Mouse (Mus musculus): ENCODE measurements around the gene Adam29.

Adam29 gene

DNA sequence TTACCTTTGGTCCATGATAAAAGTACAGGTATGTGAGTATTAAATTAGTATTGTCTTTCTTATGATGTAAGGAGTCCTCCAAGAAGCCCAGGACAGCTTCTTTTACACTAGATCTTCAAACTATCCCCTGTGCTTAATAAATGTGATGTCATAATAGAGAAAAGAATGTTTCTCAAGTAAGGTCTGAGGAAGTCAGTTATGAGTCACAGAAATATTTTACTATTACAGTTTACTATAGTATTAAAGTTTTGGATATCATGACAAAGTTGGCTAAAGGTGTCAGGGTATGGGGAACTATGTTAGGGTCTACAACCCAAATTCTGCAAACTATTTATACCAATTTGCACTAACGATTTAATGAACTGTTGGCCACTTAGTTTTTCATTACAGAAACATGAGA is at the start of gene Adam29:
TSS of gene Adam29 (minus strand) at position 101 of the 400 bp plus-strand sequence.
- no peak for DNase-seq

DNA sequence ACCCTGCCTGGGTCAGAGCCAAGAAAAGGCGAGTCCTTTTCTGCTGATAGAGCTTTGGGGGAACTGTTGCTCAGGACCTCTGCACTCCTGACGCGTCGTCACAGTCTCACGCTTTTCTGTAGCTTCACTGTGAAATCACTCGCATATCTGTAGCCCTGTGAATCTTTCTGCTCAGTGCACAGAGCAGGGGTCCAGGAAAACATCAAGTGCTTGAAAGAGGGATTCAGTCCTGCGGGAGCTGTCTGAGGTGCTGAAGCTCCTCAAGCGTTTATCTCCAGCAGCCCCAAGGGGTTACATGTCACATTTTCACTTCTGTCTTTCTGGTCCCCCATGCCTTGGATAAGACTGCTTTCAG is 33.8 kb upstream of the Adam29 start:
- no peak for DNase-seq

DNA sequence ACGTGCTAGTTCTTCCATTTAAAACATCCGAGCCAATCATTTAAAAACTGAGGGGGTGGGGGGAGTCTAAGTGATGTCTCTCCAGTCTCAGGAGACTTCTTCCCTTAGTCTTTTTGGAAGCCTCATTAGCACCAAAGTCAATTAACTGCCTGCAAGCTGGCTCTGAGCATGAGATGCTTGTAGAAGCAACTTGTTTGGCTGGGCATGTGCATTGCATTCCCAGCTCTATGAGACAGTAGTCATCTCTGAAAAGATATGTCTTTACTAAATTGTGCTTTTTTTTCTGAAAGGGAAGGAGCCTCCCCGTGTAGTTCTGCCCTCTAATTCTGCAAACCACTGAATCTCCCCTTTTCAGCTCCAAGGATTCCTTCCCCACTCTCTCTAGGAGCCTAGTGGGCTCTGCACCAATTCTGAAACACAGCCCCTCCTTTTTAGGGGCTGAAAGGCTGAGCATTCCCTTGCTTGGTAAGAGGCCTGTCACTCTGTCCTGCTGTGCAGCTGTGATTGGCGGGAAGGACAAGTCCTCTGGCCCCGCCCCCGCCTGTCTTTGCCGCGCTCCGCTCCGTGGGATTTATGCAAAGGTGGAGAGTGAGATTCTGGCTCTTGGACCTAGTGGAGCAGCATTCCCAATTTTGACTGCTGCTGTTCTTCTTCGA is 33.2 kb upstream of the Adam29 start, which contains the start of gene Glra3:
TSS of gene Glra3 (plus strand) at position 591 of the 656 bp plus-strand sequence.
- DNase-seq: no peak

Data from heart, adult 11 months (tissue).